Mouse (Mus musculus): ENCODE data around the gene Nmnat2.

DNA sequence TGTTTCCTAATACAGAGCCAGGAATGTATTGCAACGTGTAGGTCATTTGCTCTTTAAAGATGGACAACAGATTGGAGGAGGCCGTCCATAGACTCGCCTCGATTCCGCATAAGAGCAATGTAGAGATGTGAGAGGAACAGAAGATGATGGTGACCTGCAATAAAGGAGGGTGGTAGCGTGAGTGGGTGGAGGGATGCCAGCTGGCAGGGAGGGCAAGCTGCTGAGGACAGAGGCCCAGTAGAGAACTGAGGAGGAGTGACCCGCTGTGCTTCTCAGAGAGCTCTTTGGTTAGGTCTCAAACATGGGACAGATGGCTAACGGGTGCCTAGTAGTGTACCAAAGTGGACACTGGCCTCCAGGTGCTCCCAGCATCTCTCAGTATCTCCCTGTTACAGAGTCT lies 23.9 kb downstream of the Nmnat2 start:
- TF ChIP-seq EP300 (optimal IDR thresholded peaks at IDR 0.05), result no peak
- TF ChIP-seq CTCF (IDR thresholded peaks at IDR 0.05; ENCODE audit: low read depth), result no peak

All from stomach, postnatal 0 days (tissue).